Mouse (Mus musculus) liver, postnatal 0 days (tissue): ENCODE measurements at regions not wholly inside any gene's neighbourhood (a gene's known extent, or its start where the extent isn't known, plus 50 kb on each side); places are given as distances from the start of the nearest gene placed in this dataset.

Experiments
- CTCF ChIP-seq: sonication (generic); IDR thresholded peaks from 2 replicates; pipeline ENCODE4 v1.5.1; 2016; ENCODE audit warnings: antibody characterized with exemption, low read depth
- EP300 ChIP-seq: IDR thresholded peaks from 2 replicates; pipeline ENCODE4 v1.6.1; 2016; ENCODE audit warnings: antibody characterized with exemption, low read depth, mild to moderate bottlenecking

DNA sequence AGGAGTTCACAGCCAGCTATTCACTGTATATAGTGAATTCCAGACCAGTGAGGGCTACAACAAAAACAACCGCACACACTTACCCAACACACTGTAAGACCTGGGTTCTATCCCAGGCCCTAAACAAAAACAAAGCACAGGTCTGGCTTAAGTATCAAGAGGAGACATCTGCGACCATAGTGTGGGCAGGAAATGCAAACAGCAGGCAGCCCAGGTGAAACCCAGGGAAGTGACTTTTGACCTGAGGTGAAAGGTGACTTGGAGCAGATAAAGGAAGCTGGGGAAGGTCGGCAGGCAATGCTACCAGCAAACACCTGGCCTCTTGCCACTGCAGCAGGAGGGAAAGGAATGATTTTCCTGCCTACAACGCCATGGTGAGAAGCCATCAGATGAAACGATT is 92.0 kb upstream of the Serbp1 start:
- TF ChIP-seq EP300 (no peak), CTCF (no peak)
